Mouse (Mus musculus) small intestine, adult 2 months (tissue): ENCODE measurements around the gene Pigq. TPM values are rescaled to one million over a fixed set of nuclear protein-coding genes. Genes with fewer than 3 reads are reported as not detected.

ENCODE experiments used
- H3K27ac ChIP-seq: fragments of 200-500 bp; 2 replicates; pipeline ENCODE4 v1.5.1; 2012; ENCODE audit warnings: low read depth, low read length, control low read depth, inconsistent platforms; ENCODE audit not compliant: insufficient read depth
- H3K27me3 ChIP-seq: fragments of 200-500 bp; 2 replicates; pipeline ENCODE4 v1.6.1; 2012; ENCODE audit warnings: mild to moderate bottlenecking, moderate library complexity, low read length, inconsistent platforms; ENCODE audit not compliant: control insufficient read depth, insufficient read depth
- H3K36me3 ChIP-seq: fragments of 200-500 bp; 2 replicates; pipeline ENCODE4 v1.6.1; 2012; ENCODE audit warnings: mild to moderate bottlenecking, low read length, control low read depth, inconsistent platforms; ENCODE audit not compliant: control insufficient read depth, insufficient read depth
- H3K4me1 ChIP-seq: fragments of 200-500 bp; 2 replicates; pipeline ENCODE4 v1.6.1; 2012; ENCODE audit warnings: low read length, inconsistent platforms, mixed read lengths; ENCODE audit not compliant: control insufficient read depth, insufficient read depth, insufficient read length
- H3K4me3 ChIP-seq: fragments of 200-500 bp; 2 replicates; pipeline ENCODE4 v1.5.1; 2012; ENCODE audit warnings: low read depth, mild to moderate bottlenecking, control low read depth, inconsistent platforms, low read length, moderate library complexity
- CTCF ChIP-seq: fragments of 200-500 bp; IDR thresholded peaks from 2 replicates; pipeline ENCODE4 v1.5.1; 2012; ENCODE audit warnings: low read depth, mild to moderate bottlenecking, control low read depth, inconsistent platforms, low read length, moderate library complexity, mixed read lengths; ENCODE audit not compliant: insufficient replicate concordance, insufficient read length; ENCODE audit errors: extremely low read depth
- POLR2A ChIP-seq: fragments of 200-500 bp; IDR thresholded peaks from 2 replicates; pipeline ENCODE4 v1.6.1; 2012; ENCODE audit warnings: low read depth, mild to moderate bottlenecking, control low read depth, inconsistent platforms, low read length, moderate library complexity
- WGBS: fragments of 180-500 bp; shearing (Covaris S2); methylation state at CpG from one replicate; pipeline ENCODE4 v1.1.7; 2018; 5-methylcytosine and 5-hydroxymethylcytosine counted together
- polyA plus RNA-seq: library from polyadenylated mRNA; depleted of rRNA; stranded (reverse); fragments of >200 nt; gene quantifications from 2 replicates; pipeline ENCODE4 v1.2.3, GENCODE M21; 2012

Gene Pigq
- polyA plus RNA-seq, 1 experiment = 74.1 TPM

DNA sequence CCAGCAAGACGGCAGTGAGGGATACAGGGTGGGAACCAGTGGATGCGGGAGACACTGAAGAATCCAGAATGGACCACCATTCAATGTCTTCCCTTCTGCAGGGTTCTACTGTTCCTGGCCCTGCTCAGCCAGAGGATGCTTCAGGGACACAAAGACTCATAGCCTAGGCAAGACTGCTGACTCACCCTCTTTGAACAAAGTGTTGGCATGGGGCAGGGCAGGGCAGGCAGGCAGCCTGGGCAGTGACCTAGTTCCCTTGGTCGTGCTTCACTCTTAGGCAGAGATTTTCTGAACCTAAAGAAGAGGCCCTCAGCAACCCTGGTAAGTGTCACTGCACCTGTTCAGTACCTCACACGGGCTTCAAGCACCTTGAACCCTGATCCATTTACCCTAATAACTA is 32.9 kb downstream of the Pigq start:
- TF ChIP-seq POLR2A (no peak), CTCF (no peak)
- no peak overlapping the region for H3K27ac ChIP-seq
- H3K27me3 ChIP-seq = no peaks in the 10 kb centered on the region
- 66% methylated on average over 4 of the region's 4 CpGs for WGBS
- H3K4me1 ChIP-seq = peaks cover 29% of the 10 kb centered on the region; the same call in 1 of the 2 replicates
- peaks cover 2% of the 10 kb centered on the region; the same call in 1 of the 2 replicates for H3K36me3 ChIP-seq
- H3K4me3 ChIP-seq = no peak overlapping the region

DNA sequence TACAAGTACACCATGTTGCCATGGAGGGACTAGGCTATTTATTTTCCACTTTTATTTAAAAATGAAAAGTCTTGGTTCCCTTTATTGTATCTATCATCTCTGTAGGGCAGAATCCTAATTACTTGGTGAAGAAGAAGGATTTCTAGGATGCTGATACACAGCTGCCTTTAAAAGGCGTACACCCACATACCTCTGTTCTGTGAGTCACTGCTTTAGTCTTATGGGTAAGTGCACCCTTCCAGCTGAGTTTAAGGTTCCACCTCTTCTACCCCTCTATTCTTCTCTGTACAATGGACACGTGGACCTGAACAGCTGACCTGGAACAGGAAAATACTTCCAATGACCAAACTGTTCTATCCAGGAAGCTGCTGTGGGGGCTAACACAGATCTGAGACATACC is 37.1 kb downstream of the Pigq start:
- WGBS = 82% methylated on average over 2 of the region's 2 CpGs
- H3K27ac ChIP-seq = no peak overlapping the region
- no peaks in the 10 kb centered on the region for H3K27me3 ChIP-seq
- TF ChIP-seq POLR2A (no peak), CTCF (no peak)
- peaks cover 10% of the 10 kb centered on the region; the same call in 1 of the 2 replicates for H3K4me1 ChIP-seq
- no peak overlapping the region for H3K4me3 ChIP-seq
- peaks cover 2% of the 10 kb centered on the region; the same call in 1 of the 2 replicates for H3K36me3 ChIP-seq

DNA sequence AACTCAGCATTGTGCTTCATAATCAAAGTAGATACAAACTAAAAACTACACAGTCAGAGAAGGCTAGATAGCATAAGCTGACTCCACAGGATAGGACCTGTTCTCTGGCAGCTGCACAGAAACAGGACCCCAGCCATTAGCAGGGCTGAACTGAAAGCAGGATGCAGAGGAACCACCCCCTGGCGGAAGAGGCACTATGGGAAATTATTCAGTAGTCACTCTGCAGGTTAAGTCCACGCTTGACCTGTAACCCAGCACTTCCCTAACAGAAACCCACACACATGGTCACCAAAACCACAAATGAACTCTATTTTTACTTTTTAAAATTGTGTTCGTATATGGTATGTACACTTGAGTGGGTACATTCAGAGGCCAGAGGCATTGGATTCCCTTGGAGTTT is 41.7 kb downstream of the Pigq start:
- Histone ChIP-seq H3K27ac (no peak overlapping the region), H3K4me3 (no peak overlapping the region), H3K36me3 (peaks cover 3% of the 10 kb centered on the region; the same call in 1 of the 2 replicates), H3K27me3 (no peaks in the 10 kb centered on the region), H3K4me1 (no peaks in the 10 kb centered on the region)
- TF ChIP-seq CTCF = no peak
- TF ChIP-seq POLR2A = no peak
- WGBS = 81% methylated on average over 3 of the region's 3 CpGs

DNA sequence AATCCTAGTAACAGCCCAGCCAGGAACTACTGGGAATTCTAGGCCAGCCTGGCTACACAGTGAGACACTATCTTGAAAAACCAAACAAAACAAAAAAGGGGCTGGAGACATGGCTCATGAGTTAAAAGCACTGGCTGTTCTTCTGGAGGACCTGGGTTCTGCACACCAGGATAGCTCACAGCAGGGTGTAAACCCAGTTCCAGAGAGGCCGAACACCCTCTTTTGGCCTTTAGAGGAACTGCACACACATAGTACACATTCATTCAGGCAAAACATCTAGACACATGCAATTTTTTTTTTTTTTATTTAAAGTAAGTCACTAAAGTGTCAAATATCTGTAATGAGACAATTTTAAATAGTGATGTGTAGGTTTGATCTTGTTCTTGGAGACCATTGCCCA is 44.5 kb downstream of the Pigq start:
- no peaks in the 10 kb centered on the region for H3K4me1 ChIP-seq
- 98% methylated on average over 1 of the region's 1 CpGs for WGBS
- H3K36me3 ChIP-seq = peaks cover 2% of the 10 kb centered on the region; the same call in 1 of the 2 replicates
- no peak overlapping the region for H3K27ac ChIP-seq
- H3K4me3 ChIP-seq = no peak overlapping the region
- H3K27me3 ChIP-seq = no peaks in the 10 kb centered on the region
- TF ChIP-seq CTCF (no peak), POLR2A (no peak)

DNA sequence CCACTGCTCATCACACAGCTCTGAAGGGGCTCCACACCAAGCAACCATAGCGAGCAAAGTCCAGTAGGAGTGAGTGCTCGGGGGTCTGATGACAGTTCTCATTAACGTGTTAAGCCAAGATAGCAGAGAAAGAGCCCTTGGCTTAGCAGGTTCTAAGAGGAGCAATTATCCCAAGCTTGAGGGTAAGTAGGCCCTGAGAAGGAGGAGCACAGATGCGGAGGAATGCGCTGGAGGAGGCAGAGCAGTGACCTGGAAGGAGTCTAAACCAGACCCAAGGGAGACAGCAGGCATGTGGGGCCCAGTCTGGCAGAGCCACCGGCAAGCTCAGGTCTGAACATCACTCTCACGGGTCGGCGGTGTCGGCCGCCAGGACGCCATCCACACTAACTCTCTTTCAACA is 48.8 kb downstream of the Pigq start:
- no peak for TF ChIP-seq CTCF
- TF ChIP-seq POLR2A = no peak
- Histone ChIP-seq H3K4me3 (no peak overlapping the region), H3K27me3 (no peaks in the 10 kb centered on the region), H3K27ac (no peak overlapping the region), H3K4me1 (no peaks in the 10 kb centered on the region), H3K36me3 (no peaks in the 10 kb centered on the region; the same call in 1 of the 2 replicates)
- WGBS = 82% methylated on average over 12 of the region's 12 CpGs

DNA sequence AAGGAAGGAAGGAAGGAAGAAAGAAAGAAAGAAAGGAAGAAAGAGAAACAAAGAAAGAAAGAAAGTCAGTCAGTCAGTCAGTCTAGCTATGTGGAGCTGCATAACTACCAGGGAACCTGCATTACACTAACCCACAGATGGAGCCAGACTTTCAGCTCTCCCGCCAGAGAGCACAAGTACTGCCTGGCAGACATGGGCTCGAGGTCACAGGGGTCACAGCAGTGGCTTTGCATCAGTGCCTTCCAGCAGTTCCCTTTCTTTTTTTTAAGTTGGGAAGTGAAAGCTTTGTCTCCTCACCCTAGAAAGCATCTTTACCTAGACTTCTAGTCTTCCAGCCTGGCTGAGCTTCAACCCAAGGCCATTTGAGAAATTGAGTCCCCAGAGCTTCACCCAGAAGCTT is 49.3 kb downstream of the Pigq start:
- no peak for TF ChIP-seq CTCF
- no peak for TF ChIP-seq POLR2A
- H3K4me3 ChIP-seq = no peak overlapping the region
- H3K27me3 ChIP-seq = no peaks in the 10 kb centered on the region
- no peaks in the 10 kb centered on the region for H3K4me1 ChIP-seq
- no peaks in the 10 kb centered on the region for H3K36me3 ChIP-seq
- WGBS = 53% methylated on average over 2 of the region's 2 CpGs
- no peak overlapping the region for H3K27ac ChIP-seq

DNA sequence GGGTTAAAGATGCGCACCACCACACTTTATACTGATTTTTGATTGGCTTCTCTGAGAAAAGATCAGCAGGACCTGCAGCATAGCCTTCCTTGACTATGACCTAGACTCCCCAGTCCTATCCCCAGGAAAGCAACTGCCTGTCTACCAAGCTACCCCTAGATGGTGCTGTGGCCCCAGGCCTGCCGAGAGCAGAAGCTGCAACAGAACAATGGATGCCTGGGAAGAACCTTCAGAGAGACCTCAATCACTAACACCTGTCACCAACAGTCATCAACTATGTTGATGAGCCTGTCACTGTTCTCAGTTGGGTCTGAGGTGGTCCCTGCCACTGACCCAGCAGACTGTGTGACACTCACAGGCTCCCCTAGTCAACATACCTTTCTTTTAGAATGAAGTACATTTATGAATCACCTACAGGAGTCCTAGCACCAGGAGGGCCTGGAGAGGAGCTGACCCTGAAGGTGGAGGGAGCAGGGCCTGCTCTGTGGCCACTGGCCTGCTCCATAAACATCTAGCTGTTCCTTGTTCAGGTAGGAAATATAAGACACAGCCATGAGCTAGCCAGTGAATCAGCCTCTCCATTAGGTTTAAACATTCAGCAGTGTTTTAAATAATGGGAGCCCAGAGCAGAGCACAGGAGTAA is 50.6 kb downstream of the Pigq start:
- 33% methylated on average over 2 of the region's 2 CpGs for WGBS
- no peak for TF ChIP-seq POLR2A
- TF ChIP-seq CTCF = peak; percentile 97; the same call in 1 of the 2 replicates
- Histone ChIP-seq H3K4me3 (no peak overlapping the region), H3K36me3 (peaks cover 6% of the 10 kb centered on the region), H3K4me1 (no peaks in the 10 kb centered on the region), H3K27ac (no peak overlapping the region), H3K27me3 (no peaks in the 10 kb centered on the region)
